Mouse (Mus musculus) heart, postnatal 0 days (tissue): ENCODE measurements around the gene Neb.

ENCODE experiments used
- CTCF ChIP-seq: IDR thresholded peaks from 2 replicates; pipeline ENCODE4 v1.5.1; 2016; ENCODE audit warnings: antibody characterized with exemption, control low read depth, low read depth
- EP300 ChIP-seq: IDR thresholded peaks from 2 replicates; pipeline ENCODE4 v1.6.1; 2016; ENCODE audit warnings: antibody characterized with exemption, low read depth

DNA sequence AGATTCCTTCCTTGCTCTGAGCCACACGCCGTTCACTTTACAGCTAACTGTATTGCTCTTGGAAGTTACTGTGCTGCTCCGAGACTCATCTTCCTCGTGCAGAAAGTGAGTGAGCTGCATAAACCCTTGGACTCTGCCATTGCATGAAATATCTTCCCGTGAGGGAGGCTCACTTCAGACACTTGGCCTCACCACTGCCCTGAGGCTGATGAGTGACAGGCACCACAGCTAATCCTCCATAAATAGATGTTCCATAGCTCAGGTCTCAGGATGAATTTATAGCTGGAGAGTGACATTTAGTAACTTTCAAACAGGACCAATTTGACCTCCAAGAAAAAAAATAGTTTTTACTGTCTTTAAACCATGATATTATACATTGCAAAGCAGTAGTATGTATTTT lies 20.1 kb downstream of the Neb start:
- TF ChIP-seq EP300 (no peak), CTCF (no peak)
